Mouse (Mus musculus) olfactory bulb, adult 2 months (tissue): ENCODE results near the gene Trappc6a.

ENCODE experiments used
- CTCF ChIP-seq: fragments of 200-500 bp; IDR thresholded peaks from 2 replicates; pipeline ENCODE4 v1.5.1; 2012; ENCODE audit warnings: low read depth, mild to moderate bottlenecking, low read length, moderate library complexity; ENCODE audit not compliant: insufficient read depth
- POLR2A ChIP-seq: fragments of 200-500 bp; IDR thresholded peaks from 2 replicates; pipeline ENCODE4 v1.6.1; 2012; ENCODE audit warnings: mild to moderate bottlenecking, low read depth, low read length, moderate library complexity; ENCODE audit not compliant: insufficient read depth

- TF ChIP-seq CTCF (no peak), POLR2A (peak; percentile 47; the same call in 1 of the 2 replicates)
Measured at GRCm38 (mm10) chr7:19473875-19474443, 34.2 kb upstream of the Trappc6a start.
